Mouse (Mus musculus): ENCODE measurements around the gene Zcchc17. TPM values are rescaled to one million over a fixed set of nuclear protein-coding genes. Genes with fewer than 3 reads are reported as not detected.
A peak's percentile ranks its signal among the peaks of the same experiment; 100 is the strongest.

Zcchc17 gene
- polyA plus RNA-seq, 1 experiment, result 34.5 TPM

- H3K4me3 ChIP-seq (ENCODE audit: insufficient read depth, poor library complexity, severe bottlenecking), result no peak overlapping the region
- H3K79me3 ChIP-seq (ENCODE audit: low read depth), result no peaks in the 10 kb centered on the region
- TF ChIP-seq MYOG (IDR thresholded peaks at IDR 0.05; ENCODE audit: control insufficient read depth, extremely low read depth, insufficient read length), result no peak
- no peak for TF ChIP-seq CTCF (IDR thresholded peaks at IDR 0.05; ENCODE audit: control insufficient read depth, insufficient read depth, insufficient read length)
- no peak for TF ChIP-seq FOSL1 (IDR thresholded peaks at IDR 0.05; ENCODE audit: insufficient read depth, low read length, poor library complexity, severe bottlenecking)
- no peak for TF ChIP-seq CEBPB (IDR thresholded peaks at IDR 0.05; ENCODE audit: low read depth)
- no peak for TF ChIP-seq MAX (IDR thresholded peaks at IDR 0.05)
- TF ChIP-seq MYOD1 (IDR thresholded peaks at IDR 0.05; ENCODE audit: control insufficient read depth, insufficient read length, low read depth), result no peak
- no peak for TF ChIP-seq USF1 (IDR thresholded peaks at IDR 0.05; ENCODE audit: low read depth)
- no peaks in the 10 kb centered on the region for H3K36me3 ChIP-seq (ENCODE audit: control insufficient read depth, insufficient read depth)
- no peaks in the 10 kb centered on the region for H3K27me3 ChIP-seq (ENCODE audit: control insufficient read depth, insufficient read depth, insufficient read length)
- no peak overlapping the region for H3ac ChIP-seq (ENCODE audit: control insufficient read depth, insufficient read length, low read depth)
- no peaks in the 10 kb centered on the region for H3K79me2 ChIP-seq (ENCODE audit: control insufficient read depth, insufficient read depth)
Measured at GRCm38 (mm10) chr4:130298877-130299628, 60.7 kb downstream of the Zcchc17 start.

DNA sequence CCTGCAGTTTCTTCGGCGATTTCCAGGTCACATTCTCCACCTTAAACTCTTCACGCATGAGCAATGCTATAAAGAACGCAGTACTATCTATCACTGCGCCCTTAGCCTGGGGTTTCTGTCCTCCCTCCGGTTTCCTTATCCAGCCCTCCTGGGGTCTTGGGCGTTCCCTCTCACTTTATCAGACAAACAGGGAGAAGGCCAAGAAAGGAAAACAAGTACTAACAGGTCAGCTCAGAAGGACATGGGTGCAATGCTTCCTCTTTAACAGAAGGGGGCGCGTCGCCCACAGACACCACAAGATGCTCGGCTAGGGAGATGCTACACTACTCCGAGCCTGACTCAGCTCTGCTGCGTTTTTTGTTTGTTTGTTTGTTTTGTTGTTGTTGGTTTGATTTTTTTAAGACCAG, 62.6 kb downstream of the Zcchc17 start:
- Histone ChIP-seq H3K79me3 (ENCODE audit: low read depth) (no peaks in the 10 kb centered on the region), H3K79me2 (ENCODE audit: control insufficient read depth, insufficient read depth) (no peaks in the 10 kb centered on the region), H3K36me3 (ENCODE audit: control insufficient read depth, insufficient read depth) (no peaks in the 10 kb centered on the region), H3K27me3 (ENCODE audit: control insufficient read depth, insufficient read depth, insufficient read length) (no peaks in the 10 kb centered on the region), H3ac (ENCODE audit: control insufficient read depth, insufficient read length, low read depth) (no peak overlapping the region), H3K4me3 (ENCODE audit: insufficient read depth, poor library complexity, severe bottlenecking) (no peak overlapping the region)
- TF ChIP-seq CTCF (IDR thresholded peaks at IDR 0.05; ENCODE audit: control insufficient read depth, insufficient read depth, insufficient read length) (peak; percentile 70), MAX (IDR thresholded peaks at IDR 0.05) (no peak)

GRCm38 (mm10) chr4:130296243-130296965, 63.3 kb downstream of the Zcchc17 start:
- no peak overlapping the region for H3ac ChIP-seq (ENCODE audit: control insufficient read depth, insufficient read length, low read depth)
- no peaks in the 10 kb centered on the region for H3K79me3 ChIP-seq (ENCODE audit: low read depth)
- no peak for TF ChIP-seq CEBPB (IDR thresholded peaks at IDR 0.05; ENCODE audit: low read depth)

GRCm38 (mm10) chr4:130295047-130295745, 64.5 kb downstream of the Zcchc17 start:
- TF ChIP-seq MAX (IDR thresholded peaks at IDR 0.05), result no peak
- no peak for TF ChIP-seq FOSL1 (IDR thresholded peaks at IDR 0.05; ENCODE audit: insufficient read depth, low read length, poor library complexity, severe bottlenecking)
- no peak for TF ChIP-seq MYOG (IDR thresholded peaks at IDR 0.05; ENCODE audit: control insufficient read depth, extremely low read depth, insufficient read length)
- no peak for TF ChIP-seq MYOD1 (IDR thresholded peaks at IDR 0.05; ENCODE audit: control insufficient read depth, insufficient read length, low read depth)
- no peak for TF ChIP-seq CTCF (IDR thresholded peaks at IDR 0.05; ENCODE audit: control insufficient read depth, insufficient read depth, insufficient read length)
- TF ChIP-seq CEBPB (IDR thresholded peaks at IDR 0.05; ENCODE audit: low read depth), result no peak
- TF ChIP-seq USF1 (IDR thresholded peaks at IDR 0.05; ENCODE audit: low read depth), result no peak
- no peak overlapping the region for H3ac ChIP-seq (ENCODE audit: control insufficient read depth, insufficient read length, low read depth)
- H3K79me3 ChIP-seq (ENCODE audit: low read depth), result no peaks in the 10 kb centered on the region
- H3K4me3 ChIP-seq (ENCODE audit: insufficient read depth, poor library complexity, severe bottlenecking), result no peak overlapping the region
- H3K36me3 ChIP-seq (ENCODE audit: control insufficient read depth, insufficient read depth), result no peaks in the 10 kb centered on the region
- no peaks in the 10 kb centered on the region for H3K79me2 ChIP-seq (ENCODE audit: control insufficient read depth, insufficient read depth)
- H3K27me3 ChIP-seq (ENCODE audit: control insufficient read depth, insufficient read depth, insufficient read length), result no peaks in the 10 kb centered on the region

More at GRCm38 (mm10) chr4:130296243-130296965, 63.3 kb downstream of the Zcchc17 start:
- Histone ChIP-seq H3K4me3 (ENCODE audit: insufficient read depth, poor library complexity, severe bottlenecking) (no peak overlapping the region), H3K27me3 (ENCODE audit: control insufficient read depth, insufficient read depth, insufficient read length) (no peaks in the 10 kb centered on the region), H3K79me2 (ENCODE audit: control insufficient read depth, insufficient read depth) (no peaks in the 10 kb centered on the region), H3K36me3 (ENCODE audit: control insufficient read depth, insufficient read depth) (no peaks in the 10 kb centered on the region)

- H3K4me3 ChIP-seq (ENCODE audit: insufficient read depth, poor library complexity, severe bottlenecking), result no peak overlapping the region
- H3ac ChIP-seq (ENCODE audit: control insufficient read depth, insufficient read length, low read depth), result no peak overlapping the region
- no peaks in the 10 kb centered on the region for H3K79me3 ChIP-seq (ENCODE audit: low read depth)
- no peaks in the 10 kb centered on the region for H3K36me3 ChIP-seq (ENCODE audit: control insufficient read depth, insufficient read depth)
- H3K27me3 ChIP-seq (ENCODE audit: control insufficient read depth, insufficient read depth, insufficient read length), result no peaks in the 10 kb centered on the region
- no peak for TF ChIP-seq CTCF (IDR thresholded peaks at IDR 0.05; ENCODE audit: control insufficient read depth, insufficient read depth, insufficient read length)
- TF ChIP-seq MYOG (IDR thresholded peaks at IDR 0.05; ENCODE audit: control insufficient read depth, extremely low read depth, insufficient read length), result no peak
- no peaks in the 10 kb centered on the region for H3K79me2 ChIP-seq (ENCODE audit: control insufficient read depth, insufficient read depth)
Measured at GRCm38 (mm10) chr4:130294513-130294912, 65.2 kb downstream of the Zcchc17 start.

GRCm38 (mm10) chr4:130292271-130292670, 67.5 kb downstream of the Zcchc17 start:
- no peaks in the 10 kb centered on the region for H3K79me2 ChIP-seq (ENCODE audit: control insufficient read depth, insufficient read depth)
- no peak for TF ChIP-seq CEBPB (IDR thresholded peaks at IDR 0.05; ENCODE audit: low read depth)
- no peak for TF ChIP-seq USF1 (IDR thresholded peaks at IDR 0.05; ENCODE audit: low read depth)
- TF ChIP-seq CTCF (IDR thresholded peaks at IDR 0.05; ENCODE audit: control insufficient read depth, insufficient read depth, insufficient read length), result peak; percentile 83
- TF ChIP-seq FOSL1 (IDR thresholded peaks at IDR 0.05; ENCODE audit: insufficient read depth, low read length, poor library complexity, severe bottlenecking), result no peak

More at GRCm38 (mm10) chr4:130292271-130292670, 67.5 kb downstream of the Zcchc17 start:
- no peak overlapping the region for H3K4me3 ChIP-seq (ENCODE audit: insufficient read depth, poor library complexity, severe bottlenecking)
- H3K79me3 ChIP-seq (ENCODE audit: low read depth), result no peaks in the 10 kb centered on the region
- no peak overlapping the region for H3ac ChIP-seq (ENCODE audit: control insufficient read depth, insufficient read length, low read depth)
- no peaks in the 10 kb centered on the region for H3K27me3 ChIP-seq (ENCODE audit: control insufficient read depth, insufficient read depth, insufficient read length)
- H3K36me3 ChIP-seq (ENCODE audit: control insufficient read depth, insufficient read depth), result no peaks in the 10 kb centered on the region

Measured in C2C12 (cell line).